Mouse (Mus musculus) megakaryocyte, embryonic 14.5 days (primary cell): ENCODE measurements at regions not wholly inside any gene's neighbourhood (a gene's known extent, or its start where the extent isn't known, plus 50 kb on each side); places are given as distances from the start of the nearest gene placed in this dataset.

Experiments
- FLI1 ChIP-seq: IDR thresholded peaks from 2 replicates; pipeline ENCODE4 v1.6.1; 2012; ENCODE audit warnings: low read length, inconsistent platforms, mixed read lengths
- GATA1 ChIP-seq: IDR thresholded peaks from 3 replicates; pipeline ENCODE4 v1.6.1; 2012; ENCODE audit warnings: mixed read lengths, low read length, inconsistent platforms, borderline replicate concordance

DNA sequence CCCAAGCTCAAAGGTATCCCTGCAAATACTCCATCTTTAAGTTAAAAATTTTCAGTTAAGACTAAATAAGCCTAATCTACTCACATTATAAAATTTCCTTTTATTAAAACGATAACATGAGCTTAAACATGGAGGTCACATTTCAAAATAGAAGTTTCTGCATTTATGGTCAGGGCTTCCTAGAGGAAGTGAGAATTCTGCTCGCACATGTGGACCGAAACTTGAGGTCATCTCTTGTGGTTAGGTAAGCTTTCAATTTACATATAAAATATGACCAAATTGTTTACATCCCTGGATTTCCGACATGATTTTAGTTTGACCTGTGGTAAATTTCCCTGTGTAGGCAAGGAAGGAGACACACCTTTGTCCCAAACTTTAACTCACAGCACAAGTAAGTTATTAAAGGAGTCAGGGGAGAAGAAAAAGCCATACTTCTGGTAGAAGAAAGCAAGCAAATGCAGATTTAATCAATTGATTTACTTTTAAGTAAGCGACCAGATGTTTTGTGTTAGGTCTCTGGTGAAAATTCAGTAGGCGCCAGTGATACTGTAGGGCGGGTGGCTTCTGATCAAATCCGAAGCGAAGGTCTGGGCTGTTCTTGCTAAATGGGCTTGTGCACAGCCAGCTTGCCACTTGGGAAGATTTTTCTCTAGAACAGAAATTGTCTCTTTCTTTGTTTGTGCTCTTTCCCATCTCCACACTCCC is 119.5 kb upstream of the Dkk2 start:
- TF ChIP-seq GATA1 (no peak), FLI1 (no peak)
